Mouse (Mus musculus) Muller cell, postnatal 12 days (primary cell): ENCODE data around the gene Eri3.

Experiments
- DNase-seq: peaks from one replicate; pipeline ENCODE4 v3.0.0-alpha.2; 2015; ENCODE audit errors: inconsistent ontology term

Eri3 gene

GRCm38 (mm10) chr4:117624660-117625059, 74.5 kb downstream of the Eri3 start:
- DNase-seq = no peak

- no peak for DNase-seq
Observed at GRCm38 (mm10) chr4:117628464-117628863, 78.3 kb downstream of the Eri3 start.

GRCm38 (mm10) chr4:117630053-117630670, 80.0 kb downstream of the Eri3 start:
- DNase-seq = no peak

- DNase-seq = no peak
Observed at GRCm38 (mm10) chr4:117633527-117633926, 83.4 kb downstream of the Eri3 start.

DNA sequence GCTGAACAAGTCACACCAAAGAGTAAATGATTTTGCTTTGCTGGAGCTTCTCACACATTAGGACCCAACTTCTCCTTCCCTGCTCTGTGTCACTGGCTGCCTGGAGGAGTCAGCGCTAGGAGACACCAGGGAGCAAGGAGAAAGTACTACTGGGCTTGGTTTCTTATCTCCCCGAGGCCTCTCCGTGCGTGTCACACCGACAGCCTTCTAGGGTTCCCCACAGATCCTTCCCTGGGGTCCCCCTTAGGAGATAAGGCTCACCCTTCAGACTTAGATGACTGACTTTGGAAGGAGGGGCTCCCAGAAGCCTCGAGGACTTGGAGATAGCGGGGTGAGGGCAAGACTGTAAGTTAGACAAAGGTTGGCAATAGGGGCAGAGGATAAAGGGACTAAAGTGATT, 84.5 kb downstream of the Eri3 start:
- no peak for DNase-seq

- no peak for DNase-seq
Observed at GRCm38 (mm10) chr4:117636152-117636551, 86.0 kb downstream of the Eri3 start.

DNA sequence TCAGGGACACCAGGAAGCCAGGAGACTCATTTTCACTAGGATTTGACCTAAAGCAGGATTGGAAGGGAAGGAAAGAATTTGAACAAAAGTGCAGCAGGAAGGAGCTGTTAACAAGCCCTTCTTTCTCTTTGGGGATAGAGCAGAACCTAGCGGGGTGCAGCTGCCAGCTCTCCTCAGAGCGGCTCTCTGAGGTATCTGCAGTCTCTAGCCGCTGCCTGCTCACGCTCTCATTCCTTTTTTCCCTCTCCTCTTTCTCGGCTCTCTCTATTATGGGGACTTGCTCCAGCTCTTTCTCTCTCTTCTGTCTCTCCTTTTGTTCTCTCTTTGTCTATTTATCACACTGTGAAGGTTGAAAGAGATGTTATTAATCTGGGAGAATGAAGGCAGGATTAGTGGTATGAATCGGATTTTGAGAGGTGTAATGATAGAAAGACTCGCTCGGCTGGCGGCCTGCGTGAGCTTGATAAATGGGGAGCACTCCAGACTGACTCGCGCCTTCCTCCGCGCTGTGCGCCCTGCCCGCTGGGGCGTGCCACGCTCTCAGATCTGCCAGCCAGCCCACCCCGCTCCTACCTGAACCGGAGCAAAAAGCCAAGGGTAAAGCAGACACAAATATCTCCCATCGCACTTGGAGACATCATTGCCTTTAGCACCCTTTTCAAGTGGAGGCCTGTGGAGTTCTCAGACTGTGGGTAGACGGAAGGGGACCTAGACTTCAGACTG, 86.9 kb downstream of the Eri3 start:
- DNase-seq = no peak

DNA sequence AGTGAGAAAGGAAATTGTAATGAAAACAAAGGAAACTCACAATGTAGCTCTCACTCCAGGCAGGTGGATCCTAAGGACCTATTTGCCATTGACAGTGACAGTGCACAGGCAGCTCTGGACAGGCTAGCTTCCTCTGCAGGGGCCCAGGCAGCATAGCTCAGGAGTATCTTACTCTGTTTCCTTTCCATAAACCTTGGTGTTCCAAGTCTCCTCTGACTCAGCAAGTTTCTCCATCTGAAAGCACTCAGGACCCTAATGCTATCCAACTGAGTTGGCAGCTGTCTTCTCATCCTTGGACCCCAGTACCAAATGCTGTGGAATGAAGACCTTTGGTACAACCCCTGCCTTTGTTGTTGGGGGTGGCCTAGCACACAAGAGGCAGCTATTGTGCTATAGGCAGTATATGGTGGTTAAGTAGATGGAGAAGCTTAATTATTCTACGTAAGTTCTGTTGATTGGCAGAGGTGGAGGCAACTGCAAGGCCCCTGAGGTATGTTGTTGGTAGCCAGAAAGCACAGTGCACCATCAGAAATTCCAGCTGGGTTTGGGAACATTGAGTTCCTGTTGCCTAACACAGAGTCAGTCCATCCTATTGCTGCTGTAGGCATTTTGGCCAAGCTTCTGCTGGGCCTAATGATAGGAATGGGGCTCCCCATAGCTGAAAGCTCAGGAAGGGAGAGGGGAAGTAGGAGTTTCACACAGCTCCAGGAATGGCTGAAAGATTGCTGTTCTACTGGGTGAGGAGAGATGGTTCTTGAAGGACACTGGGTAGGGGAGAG, 90.9 kb downstream of the Eri3 start:
- DNase-seq = no peak

DNA sequence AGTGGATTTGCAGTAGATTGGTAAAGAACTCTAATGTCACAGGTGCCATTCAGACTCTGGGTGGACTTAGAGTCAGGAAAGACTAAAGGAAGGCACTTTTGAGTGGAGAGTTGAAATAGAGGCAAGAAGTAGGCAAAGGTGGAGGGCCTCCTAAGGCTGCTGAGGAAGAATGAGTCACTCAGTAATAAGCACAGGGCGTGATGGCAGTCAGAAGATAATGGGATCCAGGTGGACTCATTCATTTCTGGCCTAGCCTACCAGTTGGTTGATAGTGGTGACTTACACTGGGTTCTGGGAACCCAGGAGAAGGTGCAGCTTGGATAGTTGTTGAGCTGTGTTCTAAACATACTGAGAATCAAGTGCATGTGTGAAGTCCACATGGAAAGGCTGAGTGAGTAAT, 91.6 kb downstream of the Eri3 start:
- DNase-seq = no peak

DNA sequence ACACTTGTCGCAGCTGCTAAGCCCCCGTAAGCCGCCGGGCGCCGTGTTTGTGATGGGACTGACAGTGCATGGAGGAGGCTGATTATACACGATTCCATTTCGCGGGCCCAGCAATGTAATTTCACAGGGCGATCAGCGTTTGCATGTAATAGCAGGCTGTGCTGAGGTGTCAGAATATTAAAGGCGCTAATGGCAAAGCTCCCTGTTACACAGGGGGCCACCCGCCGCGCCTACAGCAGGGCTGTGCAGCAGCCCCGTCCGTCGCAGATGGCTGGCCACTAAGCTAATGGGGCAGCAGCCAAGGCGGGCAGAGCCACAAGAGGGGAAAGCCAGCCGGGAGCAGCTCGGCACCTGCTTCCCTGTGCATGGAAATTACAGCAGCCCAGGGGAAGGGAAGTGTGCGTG, 94.9 kb downstream of the Eri3 start:
- no peak for DNase-seq

GRCm38 (mm10) chr4:117645859-117646258, 95.7 kb downstream of the Eri3 start:
- no peak for DNase-seq

DNA sequence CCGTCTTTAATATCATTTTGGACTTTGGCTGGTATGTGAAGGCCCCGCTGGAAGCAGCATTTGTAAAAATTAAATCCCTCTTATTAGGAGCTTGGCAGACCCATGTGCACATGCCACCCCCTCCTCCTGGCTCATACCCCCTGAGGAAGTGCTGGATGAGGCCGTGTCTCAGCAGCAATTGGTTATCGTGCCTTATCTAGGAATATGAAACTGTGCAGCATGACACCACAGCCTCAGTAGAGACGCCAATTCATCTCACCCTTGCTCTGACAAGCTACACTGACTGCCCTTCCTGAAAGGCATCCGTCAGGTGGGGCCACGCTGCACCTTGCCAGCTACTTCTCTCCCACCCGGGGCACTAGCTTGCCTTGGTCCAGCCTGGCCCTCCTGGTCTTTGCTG, 96.3 kb downstream of the Eri3 start:
- no peak for DNase-seq

GRCm38 (mm10) chr4:117646926-117647755, 97.0 kb downstream of the Eri3 start:
- no peak for DNase-seq

DNA sequence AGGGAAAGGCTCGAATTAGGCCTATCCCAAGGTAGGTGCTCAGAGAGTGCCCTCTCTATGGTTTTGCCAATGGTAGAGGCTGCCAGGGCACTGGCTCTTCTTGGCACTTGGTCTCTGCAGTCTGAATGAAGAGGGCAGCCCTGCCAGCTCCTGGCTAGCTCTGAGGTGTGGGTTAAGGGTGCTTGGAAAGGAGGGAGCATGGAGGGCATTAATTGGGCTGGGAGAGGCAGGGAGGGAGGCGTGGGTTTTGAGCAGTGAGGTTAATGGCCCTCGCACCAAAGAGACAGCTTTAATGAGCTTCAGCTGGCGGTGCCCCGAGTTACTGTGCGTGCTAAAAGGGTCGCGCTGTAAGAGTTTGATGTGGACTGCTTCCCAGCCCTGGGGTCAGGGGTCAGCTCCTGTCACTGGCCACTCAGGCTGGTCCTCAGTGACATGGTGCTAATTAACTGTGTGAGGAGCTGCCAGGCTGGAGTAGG, 101.5 kb downstream of the Eri3 start:
- peak; percentile 64 for DNase-seq

DNA sequence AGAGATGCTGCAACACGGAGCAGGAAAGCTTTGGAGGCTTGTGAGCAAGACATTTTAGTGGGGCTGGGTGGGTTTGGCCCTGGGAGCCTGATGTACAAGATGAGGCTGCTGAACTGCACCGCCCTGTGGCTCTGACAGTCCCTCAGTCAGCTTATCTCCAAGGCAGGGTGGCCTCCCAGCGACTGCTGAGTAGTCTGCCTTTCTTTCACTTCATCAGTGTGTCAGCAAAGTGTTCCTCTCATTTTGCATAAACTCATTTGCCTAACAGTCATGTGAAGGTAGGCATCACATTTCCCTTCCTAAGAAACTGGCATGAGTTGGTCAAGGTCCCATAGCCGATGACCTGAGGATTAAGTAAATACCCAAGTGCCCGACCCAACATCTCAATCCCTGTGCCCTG, 102.6 kb downstream of the Eri3 start:
- DNase-seq = no peak

- no peak for DNase-seq
Observed at GRCm38 (mm10) chr4:117654016-117654702, 104.0 kb downstream of the Eri3 start.

DNA sequence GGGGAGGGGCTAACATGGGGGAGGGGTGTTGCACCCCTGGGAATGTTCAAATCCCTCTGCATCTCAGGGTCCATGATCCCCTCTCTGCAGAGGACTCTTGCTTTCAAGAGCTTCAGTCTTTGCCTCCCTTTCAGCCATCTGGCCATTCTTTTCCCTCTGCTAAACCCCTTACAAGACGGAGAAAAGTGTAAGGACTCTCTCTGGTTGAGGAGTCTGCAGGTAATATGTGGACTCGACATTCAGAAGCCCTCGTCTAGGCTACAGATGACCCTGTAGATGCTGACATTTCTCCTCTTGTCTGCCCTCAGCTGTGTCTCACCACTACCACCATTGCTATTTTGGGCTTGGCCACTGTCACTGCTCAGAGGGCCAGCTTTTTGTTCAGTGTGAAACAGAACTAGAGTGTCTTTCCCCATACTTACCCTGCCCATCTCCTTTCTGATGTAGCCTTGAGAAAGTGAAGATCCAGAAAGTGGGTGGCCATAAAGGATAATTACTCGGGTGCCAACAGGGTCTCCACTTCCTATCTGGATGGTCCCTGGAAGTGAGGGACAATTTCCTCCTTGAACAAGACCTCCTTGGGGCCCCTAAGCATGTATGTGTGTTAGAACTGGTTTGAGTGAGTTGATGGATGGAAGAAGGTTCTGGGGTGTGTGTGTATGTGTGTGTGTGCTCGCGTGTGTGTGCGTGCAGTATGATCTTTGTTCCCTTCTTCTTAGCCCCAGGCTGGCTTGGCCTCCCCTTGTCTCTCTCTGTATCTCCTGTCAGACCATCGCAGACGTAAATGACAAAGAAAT, 104.7 kb downstream of the Eri3 start:
- DNase-seq = no peak

- DNase-seq = no peak
Observed at GRCm38 (mm10) chr4:117655500-117655863, 105.3 kb downstream of the Eri3 start.

GRCm38 (mm10) chr4:117656961-117657360, 106.8 kb downstream of the Eri3 start:
- no peak for DNase-seq

- DNase-seq = no peak
Observed at GRCm38 (mm10) chr4:117657646-117658045, 107.5 kb downstream of the Eri3 start.
